Mouse (Mus musculus): ENCODE measurements around the gene Apoe. TPM values are rescaled to one million over a fixed set of nuclear protein-coding genes. Genes with fewer than 3 reads are reported as not detected.

Gene Apoe
- total RNA-seq (2017), result 659 and 679 TPM in 2 replicates

- peak; percentile 43 for ATAC-seq (replicated peaks; ENCODE audit: low read depth, poor library complexity, severe bottlenecking)
Measured at GRCm38 (mm10) chr7:19698907-19699826, at the start of gene Apoe. Apoe (minus strand) TSS chr7:19699188.

GRCm38 (mm10) chr7:19747420-19748218 lies 48.6 kb upstream of the Apoe start:
- ATAC-seq (replicated peaks; ENCODE audit: low read depth, poor library complexity, severe bottlenecking), result no peak

- no peak for ATAC-seq (replicated peaks; ENCODE audit: low read depth, poor library complexity, severe bottlenecking)
Measured at GRCm38 (mm10) chr7:19746426-19747201, 47.6 kb upstream of the Apoe start.

- no peak for ATAC-seq (replicated peaks; ENCODE audit: low read depth, poor library complexity, severe bottlenecking)
Measured at GRCm38 (mm10) chr7:19745971-19746370, 47.0 kb upstream of the Apoe start.

GRCm38 (mm10) chr7:19744590-19745385 lies 45.8 kb upstream of the Apoe start:
- ATAC-seq (replicated peaks; ENCODE audit: low read depth, poor library complexity, severe bottlenecking), result peak; percentile 60

- no peak for ATAC-seq (replicated peaks; ENCODE audit: low read depth, poor library complexity, severe bottlenecking)
Measured at GRCm38 (mm10) chr7:19743791-19744190, 44.8 kb upstream of the Apoe start.

GRCm38 (mm10) chr7:19742468-19742867 lies 43.5 kb upstream of the Apoe start:
- no peak for ATAC-seq (replicated peaks; ENCODE audit: low read depth, poor library complexity, severe bottlenecking)

- no peak for ATAC-seq (replicated peaks; ENCODE audit: low read depth, poor library complexity, severe bottlenecking)
Measured at GRCm38 (mm10) chr7:19741329-19742031, 42.5 kb upstream of the Apoe start.

GRCm38 (mm10) chr7:19740269-19740668 lies 41.3 kb upstream of the Apoe start:
- ATAC-seq (replicated peaks; ENCODE audit: low read depth, poor library complexity, severe bottlenecking), result no peak

GRCm38 (mm10) chr7:19738771-19739170 lies 39.8 kb upstream of the Apoe start:
- ATAC-seq (replicated peaks; ENCODE audit: low read depth, poor library complexity, severe bottlenecking), result no peak

GRCm38 (mm10) chr7:19736389-19737057 lies 37.5 kb upstream of the Apoe start:
- ATAC-seq (replicated peaks; ENCODE audit: low read depth, poor library complexity, severe bottlenecking), result peak; percentile 94

- no peak for ATAC-seq (replicated peaks; ENCODE audit: low read depth, poor library complexity, severe bottlenecking)
Measured at GRCm38 (mm10) chr7:19734178-19734666, 35.2 kb upstream of the Apoe start.

GRCm38 (mm10) chr7:19726541-19726940 lies 27.6 kb upstream of the Apoe start:
- ATAC-seq (replicated peaks; ENCODE audit: low read depth, poor library complexity, severe bottlenecking), result no peak; the same call in 1 of the 2 replicates

- no peak for ATAC-seq (replicated peaks; ENCODE audit: low read depth, poor library complexity, severe bottlenecking)
Measured at GRCm38 (mm10) chr7:19724167-19724566, 25.2 kb upstream of the Apoe start.

- ATAC-seq (replicated peaks; ENCODE audit: low read depth, poor library complexity, severe bottlenecking), result 0 out of 2 replicates have a peak, but pooled peaks have one; percentile 11
Measured at GRCm38 (mm10) chr7:19722754-19723195, 23.8 kb upstream of the Apoe start.

GRCm38 (mm10) chr7:19719200-19719599 lies 20.2 kb upstream of the Apoe start:
- ATAC-seq (replicated peaks; ENCODE audit: low read depth, poor library complexity, severe bottlenecking), result no peak

GRCm38 (mm10) chr7:19718297-19718952 lies 19.4 kb upstream of the Apoe start:
- ATAC-seq (replicated peaks; ENCODE audit: low read depth, poor library complexity, severe bottlenecking), result no peak
